Mouse (Mus musculus) lung, postnatal 25 days (tissue): ENCODE results near the gene Gm12830.

Source experiments
- DNase-seq: peaks from one replicate; pipeline ENCODE4 v3.0.0; 2022; ENCODE audit warnings: low spot score

Gene Gm12830

DNA sequence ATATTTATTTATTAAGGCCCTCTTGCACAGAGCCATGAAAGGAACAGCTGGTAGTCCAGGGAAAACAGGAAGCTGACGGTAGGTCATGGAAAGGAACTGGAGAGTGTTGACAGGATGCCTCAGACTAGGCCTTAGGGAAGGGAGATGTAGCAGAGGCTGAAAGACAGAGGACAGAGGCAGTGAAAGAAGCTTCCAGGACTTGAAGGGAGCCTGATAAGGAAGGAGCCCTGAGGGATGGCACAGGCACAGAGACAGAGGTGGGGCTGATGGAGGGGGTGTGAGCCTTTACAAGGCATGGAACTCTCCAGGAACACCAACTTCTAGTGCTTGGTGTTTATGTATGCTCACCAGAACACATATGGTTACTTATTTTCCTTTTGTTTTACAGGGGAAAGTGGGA, 23.1 kb downstream of the Gm12830 start:
- no peak for DNase-seq

DNA sequence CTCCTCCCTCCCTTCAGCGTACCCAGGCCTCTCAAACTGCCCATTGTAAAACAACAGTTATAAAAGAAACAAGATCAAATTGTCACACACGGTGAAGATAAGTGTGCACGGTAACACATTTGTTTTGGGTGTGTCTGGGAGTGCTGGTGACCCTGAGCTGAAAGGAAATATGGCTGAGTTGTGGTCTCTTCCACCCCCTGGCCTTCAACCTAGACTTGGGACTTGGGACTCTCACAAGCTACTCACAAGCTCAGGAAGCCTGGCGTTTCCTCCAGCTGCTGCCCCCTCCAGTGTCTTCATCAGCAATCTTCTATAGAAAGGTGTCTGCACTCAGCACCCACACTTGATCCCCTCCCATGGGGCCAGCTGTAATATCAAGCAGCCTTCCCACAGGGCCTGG, 24.1 kb downstream of the Gm12830 start:
- no peak for DNase-seq

DNA sequence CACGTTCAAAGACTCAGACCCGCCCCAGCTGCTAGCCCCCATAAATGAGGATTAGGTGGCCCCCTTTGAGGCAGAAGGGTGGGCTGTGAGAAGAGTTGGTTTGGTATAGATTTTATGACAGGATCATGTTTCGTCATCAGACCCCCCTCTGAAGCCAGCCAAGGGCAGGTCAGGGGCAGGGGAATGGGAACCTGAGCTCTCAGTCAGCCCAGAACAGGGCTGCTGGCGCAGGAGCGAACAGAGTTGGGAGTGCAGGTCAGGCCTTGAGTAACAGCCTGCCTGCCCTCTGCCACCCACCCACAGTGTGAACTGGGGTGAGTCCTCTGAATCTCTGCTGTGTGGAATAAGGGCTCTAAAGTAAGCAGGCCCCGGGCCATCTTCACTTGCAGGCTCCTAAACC, 25.2 kb downstream of the Gm12830 start:
- no peak for DNase-seq

DNA sequence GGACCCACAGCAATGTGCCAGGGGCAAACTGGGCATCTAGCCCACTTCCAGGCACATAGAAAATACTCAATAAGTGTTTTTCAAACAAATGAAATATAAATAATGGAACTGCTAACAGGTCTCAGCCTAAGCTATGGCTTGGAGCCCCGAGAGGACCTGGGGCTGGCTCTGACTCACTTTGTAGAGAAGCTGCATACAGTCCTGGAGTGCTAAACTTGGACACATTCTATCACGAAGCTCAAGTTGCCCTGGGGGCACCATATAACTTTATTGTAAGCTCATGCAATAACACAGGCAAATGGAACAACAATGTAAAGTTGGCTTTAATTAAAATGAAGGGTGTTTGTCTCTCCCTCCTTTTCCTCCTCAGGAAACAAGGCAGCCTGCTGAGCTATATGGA, 32.4 kb downstream of the Gm12830 start:
- DNase-seq = no peak

DNA sequence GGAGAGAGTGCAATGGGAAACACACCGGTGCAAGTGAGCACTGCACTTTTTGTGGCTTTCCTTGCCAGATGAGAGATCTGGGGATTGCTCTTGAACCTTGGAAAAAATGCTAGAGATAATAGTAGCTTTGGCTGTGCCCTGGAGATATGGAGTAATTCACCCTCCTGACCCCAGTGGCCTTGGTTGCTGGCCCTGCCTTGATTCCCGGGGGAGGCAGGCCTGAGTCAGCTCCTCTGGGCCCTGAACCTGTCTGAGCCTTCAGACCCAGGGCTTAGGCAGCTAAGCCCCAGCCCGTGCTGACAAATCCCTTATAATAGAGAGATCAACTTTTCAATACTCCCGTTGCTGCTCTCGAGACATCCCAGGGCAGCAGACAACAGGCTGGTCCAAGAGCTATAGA, 36.9 kb downstream of the Gm12830 start:
- no peak for DNase-seq

DNA sequence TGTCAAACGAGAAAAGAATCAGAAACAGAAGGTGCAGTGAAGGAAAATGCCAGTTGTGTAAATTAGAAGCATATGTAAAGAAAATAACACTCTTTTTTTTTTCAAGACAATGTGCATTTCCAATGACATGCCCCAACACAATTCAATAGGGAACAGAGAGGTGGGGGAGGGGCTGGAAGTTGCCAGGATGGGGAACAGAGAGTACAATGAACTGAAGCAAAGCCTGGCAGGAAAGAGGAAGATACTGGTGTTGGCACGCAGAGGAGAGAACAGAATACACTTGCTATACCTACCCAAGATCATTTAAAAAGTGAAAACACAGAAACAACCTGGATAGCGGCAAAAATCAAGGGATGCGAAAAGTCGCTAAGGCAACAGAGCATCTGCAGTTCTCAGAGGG, 41.6 kb downstream of the Gm12830 start:
- no peak for DNase-seq

DNA sequence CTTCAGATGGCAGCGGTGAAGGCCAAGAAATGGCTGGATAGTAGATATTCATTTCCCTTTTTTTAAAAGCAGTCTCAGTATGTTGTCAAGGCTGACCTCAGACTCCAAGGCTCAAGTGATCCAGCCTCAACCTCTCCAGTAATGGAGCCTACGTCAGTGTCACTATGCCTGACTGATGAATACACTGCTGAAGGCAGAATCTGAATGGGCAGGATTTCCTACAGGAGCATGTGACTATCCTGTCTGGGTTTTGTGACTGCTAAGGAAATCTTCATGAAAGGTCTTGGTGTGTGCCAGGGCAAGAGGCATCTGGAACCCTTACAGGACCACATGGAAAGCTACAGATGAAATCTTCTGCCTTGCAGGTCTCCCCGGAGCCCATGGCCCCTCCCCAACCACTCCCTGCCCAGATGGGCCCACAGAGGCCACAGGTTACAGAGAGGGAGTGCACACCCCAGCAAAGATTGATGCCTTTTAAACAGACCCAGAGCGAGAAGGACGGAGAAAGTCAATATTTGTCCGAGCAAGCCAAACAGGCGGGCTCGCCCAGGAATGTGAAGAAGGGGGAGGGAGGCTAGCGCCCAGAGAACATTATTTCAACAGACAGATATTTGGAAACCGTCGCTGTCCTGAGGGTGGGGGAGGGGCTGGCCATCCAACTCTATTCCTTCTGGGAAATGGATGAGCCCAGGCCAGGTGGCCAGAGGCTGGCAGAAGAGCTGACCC, 48.4 kb downstream of the Gm12830 start:
- peak; percentile 51 for DNase-seq

DNA sequence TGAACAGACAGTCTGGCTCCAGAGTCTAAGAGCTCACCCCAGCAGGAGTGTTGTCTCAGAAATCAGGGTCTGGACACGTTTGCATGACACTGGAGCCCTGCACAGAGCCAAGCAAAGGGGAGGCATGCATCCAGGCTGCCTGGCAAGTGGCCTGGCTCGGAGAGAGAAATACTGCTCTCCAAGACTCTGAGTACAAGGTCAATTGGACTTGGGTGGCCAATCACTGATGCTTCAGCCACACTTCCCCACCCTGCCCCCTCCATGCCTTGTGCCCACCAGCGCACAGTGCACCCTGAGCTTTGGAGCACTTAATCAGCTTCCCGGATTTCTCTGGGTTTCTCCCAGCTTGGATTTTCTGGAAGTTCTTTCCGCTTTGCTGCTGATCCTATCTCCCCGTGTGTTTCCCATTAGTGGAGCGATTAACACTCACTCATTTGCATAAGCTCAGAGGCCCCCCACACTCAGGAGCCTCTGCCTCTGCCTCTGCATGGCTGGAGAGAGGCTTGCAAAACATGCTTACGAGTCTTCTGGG, 55.0 kb downstream of the Gm12830 start:
- no peak for DNase-seq

DNA sequence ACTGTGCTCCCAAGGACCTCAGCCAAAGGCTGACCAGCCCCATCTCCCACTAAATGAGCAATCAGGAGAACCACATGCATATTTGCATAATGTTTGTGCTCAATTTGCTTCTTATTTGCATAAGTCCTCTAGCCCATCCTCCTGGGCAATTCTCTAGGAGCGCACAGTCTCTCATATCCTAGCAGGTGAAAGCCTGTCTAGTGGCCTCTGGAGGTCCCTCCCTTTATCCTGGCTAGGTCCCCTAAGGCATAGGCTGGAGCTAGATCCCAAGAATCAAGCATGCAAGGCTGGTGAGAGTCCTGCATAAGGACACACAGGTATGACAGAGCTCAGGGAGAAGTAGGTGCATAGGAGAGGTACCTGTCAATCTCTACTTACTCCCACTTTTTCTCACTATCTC, 60.7 kb downstream of the Gm12830 start:
- DNase-seq = no peak

DNA sequence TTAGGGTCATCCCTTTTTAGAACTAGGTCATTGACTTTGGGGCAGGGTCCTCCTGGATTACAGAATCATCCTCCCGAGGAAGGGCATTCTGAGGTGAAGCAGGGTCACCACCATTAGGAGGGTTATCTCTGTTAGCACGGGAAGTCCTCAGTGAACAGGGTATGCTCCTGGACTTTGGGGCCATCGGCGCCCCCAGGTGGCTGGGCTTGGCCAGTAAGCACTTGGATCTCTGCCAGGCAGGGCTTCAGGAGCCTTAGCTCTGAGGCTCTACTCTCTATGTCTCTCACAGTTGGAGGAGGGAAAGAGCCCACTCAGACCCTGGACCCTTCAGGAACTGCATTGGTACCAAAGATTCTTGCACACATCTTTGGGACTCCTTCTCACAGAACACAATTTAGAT, 76.3 kb downstream of the Gm12830 start:
- DNase-seq = peak; percentile 19

DNA sequence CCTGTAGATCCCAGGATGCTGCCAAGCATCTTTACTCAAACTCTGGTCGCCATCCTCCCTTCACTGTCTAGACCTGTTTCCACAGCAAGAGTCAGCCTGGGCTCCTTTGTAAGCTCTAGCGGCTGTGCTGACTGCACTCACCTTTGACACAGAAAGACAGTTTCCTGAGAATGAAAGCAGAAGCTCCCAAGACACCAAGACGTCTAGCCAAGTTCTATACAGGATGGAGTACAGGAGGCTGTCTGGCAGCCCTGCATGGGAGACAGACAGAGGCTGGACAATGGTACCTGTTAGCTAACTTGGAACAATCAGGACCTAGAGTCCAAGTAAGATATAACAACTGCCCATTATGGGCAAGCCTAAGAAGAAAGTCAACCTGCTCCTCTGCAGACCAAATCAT, 78.4 kb downstream of the Gm12830 start:
- DNase-seq = no peak

DNA sequence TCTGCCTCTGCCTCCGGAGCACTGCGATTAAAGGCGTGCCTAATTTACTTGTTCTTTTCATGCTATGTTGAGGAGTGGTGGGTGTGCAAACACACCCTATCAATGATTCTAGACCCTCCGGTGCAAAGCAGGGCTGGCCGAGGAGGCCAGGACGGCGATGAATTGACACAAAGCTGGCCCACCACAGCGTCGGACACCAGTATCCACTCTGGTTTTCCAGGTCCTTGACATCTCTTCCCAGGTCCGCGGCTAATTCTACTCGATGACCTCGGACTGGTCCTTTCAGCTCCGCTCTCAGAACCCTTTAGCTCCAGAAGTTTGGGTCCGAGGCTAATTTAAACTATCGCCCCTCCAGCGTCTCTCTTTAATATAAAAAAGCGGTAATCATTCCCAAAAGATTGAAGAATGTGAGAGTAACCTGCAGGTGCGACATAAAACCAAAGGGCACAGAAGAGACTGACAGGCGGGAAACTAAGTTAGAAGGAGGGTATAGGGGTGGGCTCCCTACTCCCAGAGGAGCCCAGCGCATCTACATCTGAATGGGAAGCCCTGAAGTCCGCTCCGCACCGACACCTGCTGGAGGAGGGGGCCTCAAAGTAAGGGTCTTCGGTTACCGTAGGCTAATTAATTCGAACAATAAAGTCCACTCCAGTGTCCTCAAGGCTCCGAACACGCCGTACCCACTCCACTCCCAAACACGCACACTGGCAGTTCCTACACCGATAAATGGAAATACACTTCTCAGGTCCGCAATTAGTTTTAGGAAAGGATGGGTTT, 79.5 kb downstream of the Gm12830 start:
- no peak for DNase-seq

DNA sequence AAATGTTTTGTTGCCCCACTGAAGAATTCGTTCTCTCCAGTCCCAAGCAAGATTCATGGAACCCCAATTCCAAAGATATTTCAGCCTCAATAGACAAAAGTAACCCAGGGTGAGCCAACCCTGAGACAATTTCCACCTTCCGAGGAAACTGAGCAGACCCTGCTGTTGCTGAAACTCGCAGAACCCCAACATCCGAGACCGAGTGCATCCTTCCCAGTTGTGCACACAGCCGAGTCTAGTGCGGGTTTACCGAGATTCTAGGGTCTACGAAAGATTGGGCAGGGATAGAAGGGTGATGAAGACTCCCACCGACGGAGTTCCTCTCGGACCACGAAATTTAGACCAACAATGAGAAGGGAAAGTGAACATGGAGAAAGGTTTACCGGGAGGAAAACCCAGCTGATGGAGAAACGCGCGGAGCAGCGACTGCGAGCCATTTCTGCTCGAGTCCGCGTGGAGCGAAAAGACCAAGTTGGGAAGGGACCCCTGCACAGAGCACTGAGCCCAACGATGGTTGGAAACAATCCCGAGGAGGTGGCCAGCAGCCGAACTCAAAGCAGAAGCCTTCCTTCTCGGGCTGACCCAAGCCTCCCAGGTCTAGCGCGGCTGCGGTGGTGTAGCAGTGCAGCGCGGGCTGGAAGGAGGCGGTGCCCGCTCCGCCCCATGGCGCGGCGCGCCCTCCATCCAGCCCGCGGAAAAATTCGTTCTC, 80.3 kb downstream of the Gm12830 start:
- DNase-seq = no peak

DNA sequence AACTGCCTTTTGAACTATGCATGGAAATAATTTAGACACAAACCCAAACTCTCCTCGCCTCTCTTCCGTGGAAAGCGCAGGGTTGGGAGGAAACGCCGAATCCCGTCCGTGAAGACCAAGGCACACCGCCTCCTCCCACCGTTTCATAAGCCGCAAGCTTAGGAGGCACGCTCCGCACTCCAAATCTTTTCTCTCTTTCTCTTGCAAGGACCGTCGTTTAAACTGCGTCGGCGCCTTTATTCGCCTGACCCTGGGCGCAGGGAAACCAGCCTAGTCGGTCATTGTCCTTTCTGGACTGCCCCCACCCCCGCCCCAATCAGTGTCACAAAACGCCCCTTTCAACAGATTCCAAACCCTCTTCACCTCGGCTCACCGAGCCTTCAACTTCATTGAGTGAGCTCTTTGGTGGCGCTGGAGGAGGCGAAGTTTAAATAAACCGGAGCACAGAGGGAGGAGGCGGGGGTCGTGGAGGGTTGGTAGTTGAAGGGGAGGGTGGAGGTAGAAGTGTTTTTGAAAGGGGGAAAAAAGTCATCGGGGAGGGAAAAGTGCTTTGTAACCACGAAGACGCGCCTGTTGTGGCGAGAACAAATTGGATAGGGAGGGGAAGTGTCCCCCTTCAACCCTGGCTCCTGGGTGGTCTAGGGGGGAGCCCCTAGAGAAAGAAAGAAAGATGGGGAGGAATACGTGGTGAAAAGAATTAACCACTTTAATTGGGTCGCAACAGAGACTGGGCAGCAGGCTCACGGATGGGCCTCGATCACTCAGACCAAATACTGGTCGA, 81.3 kb downstream of the Gm12830 start:
- no peak for DNase-seq

DNA sequence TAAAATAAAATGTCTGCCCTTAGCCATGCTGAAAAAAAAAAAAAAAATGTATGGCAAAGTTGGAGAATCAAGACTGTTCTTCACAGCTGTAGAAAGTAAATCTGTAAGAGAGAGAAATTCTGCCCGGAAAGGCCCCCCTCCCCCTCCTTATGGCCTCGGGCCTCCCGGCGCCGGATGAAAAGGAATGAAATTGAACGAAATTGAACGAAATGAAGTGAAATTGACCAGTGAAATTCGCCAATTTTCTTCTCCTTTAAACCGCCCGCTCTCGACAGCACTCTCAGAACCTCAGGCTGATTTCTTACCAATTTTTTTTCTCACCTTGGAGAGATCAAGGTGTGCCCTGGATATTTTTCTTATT, 81.9 kb downstream of the Gm12830 start:
- DNase-seq = no peak

DNA sequence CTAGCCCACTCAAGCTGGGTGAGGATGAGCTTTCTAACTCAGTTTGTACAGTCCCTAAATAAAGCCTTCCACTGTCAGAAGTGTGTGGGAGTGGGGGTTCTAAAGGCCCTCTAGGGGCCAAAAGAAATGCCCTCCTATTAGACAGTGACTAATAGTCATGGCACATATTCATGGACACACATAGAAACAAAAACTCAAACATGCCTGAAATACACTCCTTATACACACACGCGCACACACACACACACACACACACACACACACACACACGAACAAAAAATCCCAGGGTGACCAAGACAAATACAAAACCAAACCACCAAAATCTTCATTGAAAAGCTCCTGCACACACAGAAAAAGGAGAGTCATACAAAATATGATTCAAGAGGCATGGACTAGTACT, 84.0 kb downstream of the Gm12830 start:
- DNase-seq = no peak
